7 mouse cellular contexts compared by ENCODE assay signal in genomic region chr9:120602839-120603511, GRCm38 (mm10). TPM values are rescaled to one million over a fixed set of nuclear protein-coding genes. Genes with fewer than 3 reads are reported as not detected.
DNase-seq lines count a peak whose midpoint lies in the region; ATAC-seq lines count a peak whose summit lies in the region.

No protein-coding gene starts in this region.

- peaks cover 6% of the 10 kb centered on the region; the same call in 1 of the 2 replicates for H3K4me1 ChIP-seq in embryonic facial prominence, embryonic 11.5 days (ENCODE audit: control insufficient read depth, insufficient read depth, low read length)
- H3K4me1 ChIP-seq in limb, embryonic 10.5 days: peaks cover 32% of the 10 kb centered on the region
- peaks cover 27% of the 10 kb centered on the region for H3K4me1 ChIP-seq in midbrain, embryonic 13.5 days (replicated peaks)

- peak; percentile 94 for DNase-seq in adrenal gland, postnatal 10 days
- peak; percentile 92 for DNase-seq in embryonic facial prominence, embryonic 11.5 days (ENCODE audit: low spot score)
- DNase-seq in heart, adult 11 months: peak; percentile 98
- DNase-seq in kidney, adult 11 months: peak; percentile 79
- peak; percentile 96 for DNase-seq in limb, embryonic 10.5 days (ENCODE audit: low spot score)
- DNase-seq in spleen, adult 12 weeks (ENCODE audit: low spot score): peak; percentile 40

- H3K4me2 ChIP-seq in embryonic facial prominence, embryonic 11.5 days (ENCODE audit: low read depth, low read length): peak overlapping the region; percentile 11
- peak overlapping the region; percentile 31 for H3K4me2 ChIP-seq in midbrain, embryonic 13.5 days (replicated peaks)

- WGBS in embryonic facial prominence, embryonic 11.5 days: 3% methylated on average over 23 of the region's 23 CpGs
- 3% methylated on average over 23 of the region's 23 CpGs for WGBS in limb, embryonic 10.5 days
- WGBS in midbrain, embryonic 13.5 days: 3% methylated on average over 23 of the region's 23 CpGs

- peak overlapping the region; percentile 52 for H3K27ac ChIP-seq in embryonic facial prominence, embryonic 11.5 days (replicated peaks; ENCODE audit: low read depth, low read length)
- H3K27ac ChIP-seq in limb, embryonic 10.5 days: peak overlapping the region; percentile 81
- peak overlapping the region; percentile 58 for H3K27ac ChIP-seq in midbrain, embryonic 13.5 days

- peak; percentile 83 for ATAC-seq in embryonic facial prominence, embryonic 11.5 days (replicated peaks; ENCODE audit: insufficient number of reproducible peaks, low FRiP score, low TSS enrichment, low read depth)
- ATAC-seq in midbrain, embryonic 13.5 days: peak; percentile 93

- H3K36me3 ChIP-seq in embryonic facial prominence, embryonic 11.5 days (replicated peaks; ENCODE audit: control insufficient read depth, insufficient read depth, low read depth, low read length): no peaks in the 10 kb centered on the region
- no peaks in the 10 kb centered on the region for H3K36me3 ChIP-seq in limb, embryonic 10.5 days
- H3K36me3 ChIP-seq in midbrain, embryonic 13.5 days: no peaks in the 10 kb centered on the region

- H3K27me3 ChIP-seq in embryonic facial prominence, embryonic 11.5 days (ENCODE audit: control insufficient read depth, insufficient read depth, low read length): no peaks in the 10 kb centered on the region
- no peaks in the 10 kb centered on the region for H3K27me3 ChIP-seq in limb, embryonic 10.5 days (ENCODE audit: low read depth, poor library complexity, severe bottlenecking)
- no peaks in the 10 kb centered on the region for H3K27me3 ChIP-seq in midbrain, embryonic 13.5 days

- no peaks in the 10 kb centered on the region; the same call in 1 of the 2 replicates for H3K9me3 ChIP-seq in embryonic facial prominence, embryonic 11.5 days (replicated peaks; ENCODE audit: control insufficient read depth, low read length)
- H3K9me3 ChIP-seq in limb, embryonic 10.5 days (replicated peaks): no peaks in the 10 kb centered on the region
- peaks cover 8% of the 10 kb centered on the region for H3K9me3 ChIP-seq in midbrain, embryonic 13.5 days

- H3K4me3 ChIP-seq in embryonic facial prominence, embryonic 11.5 days (ENCODE audit: low read depth, low read length): no peak overlapping the region
- peak overlapping the region; percentile 42 for H3K4me3 ChIP-seq in limb, embryonic 10.5 days
- no peak overlapping the region for H3K4me3 ChIP-seq in midbrain, embryonic 13.5 days (replicated peaks)

- H3K9ac ChIP-seq in embryonic facial prominence, embryonic 11.5 days (replicated peaks; ENCODE audit: low read length): peak overlapping the region; percentile 1; the same call in 1 of the 2 replicates
- peak overlapping the region; percentile 21; the same call in 1 of the 2 replicates for H3K9ac ChIP-seq in midbrain, embryonic 13.5 days (replicated peaks)

RNA-seq across cellular contexts. Expression of gene Rpl14, which starts 31.7 kb away (rescaled TPM):
- 100 to 1,000 TPM; 514 to 533 TPM for total RNA-seq in adrenal gland, postnatal 10 days (2021)
- 1,013 and 1,065 TPM in 2 replicates for polyA plus RNA-seq in embryonic facial prominence, embryonic 11.5 days (2014; fragmentation: Nextera tagmentation; extraction: Ambion mirVana)
- polyA plus RNA-seq in limb, embryonic 10.5 days (2016; fragmentation: Nextera tagmentation; extraction: Ambion mirVana): 757 and 864 TPM in 2 replicates
- 474 and 477 TPM in 2 replicates for polyA plus RNA-seq in midbrain, embryonic 13.5 days (2015; fragmentation: Nextera tagmentation; extraction: Ambion mirVana)

Comparison
In these comparisons a context has a peak if more than half of its experiments do, and no peak if none do; other contexts are left out.
1. DNase-seq: peak in every context shown above with its lines; median percentile 98 in heart, adult 11 months; 96 in limb, embryonic 10.5 days; 94 in adrenal gland, postnatal 10 days; 92 in embryonic facial prominence, embryonic 11.5 days; 79 in kidney, adult 11 months; 40 in spleen, adult 12 weeks.